16 mouse cellular contexts compared by ENCODE assay signal in the genomic region with DNA sequence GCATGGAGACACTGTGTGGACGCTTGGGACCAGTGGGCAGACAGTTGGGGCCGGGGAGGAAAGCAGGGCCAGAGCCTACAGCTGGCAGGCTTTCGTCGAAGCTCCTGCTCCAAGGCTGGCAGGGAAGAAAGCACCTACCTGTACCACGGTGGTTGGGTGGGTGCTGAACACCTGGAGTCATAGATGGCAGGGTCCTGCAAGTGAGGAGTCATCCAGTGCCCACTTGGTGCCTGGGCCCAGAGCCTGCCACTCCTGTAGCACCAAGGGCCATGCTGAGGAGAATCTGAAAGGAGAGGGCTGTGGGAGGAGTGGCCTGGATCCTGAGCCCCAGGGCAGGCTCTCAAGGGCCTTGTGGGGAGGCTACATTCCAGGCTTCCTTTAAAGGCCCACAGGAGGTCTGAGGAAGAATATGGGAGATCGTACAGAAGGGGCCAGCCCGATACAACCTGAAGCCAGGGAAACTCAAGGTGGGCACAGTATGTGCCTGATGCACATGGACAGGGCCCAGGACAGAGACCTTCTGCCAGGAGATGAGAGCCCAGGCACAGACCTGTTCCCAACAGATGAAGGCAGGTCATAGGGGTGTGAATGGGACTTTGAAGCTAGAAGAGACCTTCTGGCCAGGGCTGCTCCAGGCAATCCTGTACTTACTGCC. TPM values are rescaled to one million over a fixed set of nuclear protein-coding genes. Genes with fewer than 3 reads are reported as not detected.
DNase-seq lines count a peak whose midpoint lies in the region; ATAC-seq and TF ChIP-seq lines count a peak whose summit lies in the region.
"Had no signal": no experiment of that assay in that cellular context is flagged by ENCODE, and none has a peak within 500 bp of the region (broad histone marks: within the 10 kb centered on the region; RNA-seq: fewer than 3 reads in every experiment).

No protein-coding gene starts in this region.

- no peak for ATAC-seq in hindbrain, postnatal 0 days

- H3K4me3 ChIP-seq in hindbrain, postnatal 0 days (ENCODE audit: low read length) = no peak overlapping the region
- H3K4me3 ChIP-seq: heart, embryonic 10.5 days; limb, embryonic 13.5 days; myocyte; stomach, embryonic 15.5 days had no signal

- no peaks in the 10 kb centered on the region for H3K9me3 ChIP-seq in hindbrain, postnatal 0 days (ENCODE audit: low read length)
- H3K9me3 ChIP-seq: heart, embryonic 10.5 days; limb, embryonic 13.5 days; stomach, embryonic 15.5 days had no signal

- no peaks in the 10 kb centered on the region for H3K36me3 ChIP-seq in hindbrain, postnatal 0 days (ENCODE audit: insufficient read depth, low read length)
- H3K36me3 ChIP-seq: heart, embryonic 10.5 days; limb, embryonic 13.5 days; stomach, embryonic 15.5 days had no signal

- 72% methylated on average over 7 of the region's 7 CpGs for WGBS in hindbrain, postnatal 0 days

- H3K27me3 ChIP-seq in hindbrain, postnatal 0 days (ENCODE audit: insufficient read depth, low read length) = no peaks in the 10 kb centered on the region

- H3K4me2 ChIP-seq in hindbrain, postnatal 0 days (ENCODE audit: low read depth, low read length) = peak overlapping the region; percentile 67
- H3K4me2 ChIP-seq: stomach, embryonic 15.5 days had no signal

- intact Hi-C loops in heart, postnatal 14 days (cut with DNase I) = no loop called here

- no peak overlapping the region for H3K9ac ChIP-seq in hindbrain, postnatal 0 days (replicated peaks; ENCODE audit: low read length)
- H3K9ac ChIP-seq: limb, embryonic 13.5 days; liver, embryonic 14.5 days; stomach, embryonic 15.5 days had no signal

- no peak for TF ChIP-seq CTCF in hindbrain, postnatal 0 days (IDR thresholded peaks at IDR 0.05; ENCODE audit: low read depth)

- H3K27ac ChIP-seq in hindbrain, postnatal 0 days = no peak overlapping the region
- H3K27ac ChIP-seq: heart, embryonic 10.5 days; limb, embryonic 13.5 days; liver, embryonic 14.5 days; stomach, embryonic 15.5 days had no signal

- H3K4me1 ChIP-seq in hindbrain, postnatal 0 days (ENCODE audit: insufficient read depth, low read length) = peaks cover 12% of the 10 kb centered on the region

- peak; percentile 84 for DNase-seq in heart, adult 11 months
- DNase-seq in heart, postnatal 14 days = no peak
- DNase-seq in brain, adult 2 months (ENCODE audit: low read depth, low spot score) = peak; percentile 50
- DNase-seq in cerebellum, adult 9-11 months = peak; percentile 76
- no peak for DNase-seq in hindbrain, postnatal 0 days (ENCODE audit: low spot score)
- DNase-seq in urinary bladder, postnatal 4 days (ENCODE audit: low spot score in 2 of 2) = no peak
- no peak for DNase-seq in spleen, adult 18-20 months
- DNase-seq: gastrocnemius, postnatal 25 days; heart, postnatal 10 days; kidney, postnatal 4 days; thymus, adult 2 months had no signal

RNA-seq across cellular contexts. Expression of gene Smarcd3, which starts 1.7 kb away (rescaled TPM):
- total RNA-seq in heart, postnatal 14 days (2021) = 10 to 100 TPM; 59.2 to 60.7 TPM
- 246 and 262 TPM in 2 replicates for total RNA-seq in hindbrain, postnatal 0 days (2014; rRNA removed)
- 114 and 128 TPM in 2 replicates for polyA plus RNA-seq in hindbrain, postnatal 0 days (2015; fragmentation: Nextera tagmentation; extraction: Ambion mirVana)

RNA-seq across cellular contexts. Expression of gene Chpf2, which starts 36.0 kb away (rescaled TPM):
- 10 to 100 TPM; 12.4 to 14.3 TPM for total RNA-seq in heart, postnatal 14 days (2021)
- total RNA-seq in hindbrain, postnatal 0 days (2014; rRNA removed) = 38.3 and 46.2 TPM in 2 replicates
- polyA plus RNA-seq in hindbrain, postnatal 0 days (2015; fragmentation: Nextera tagmentation; extraction: Ambion mirVana) = 25.0 and 26.9 TPM in 2 replicates

RNA-seq across cellular contexts. Expression of gene Abcf2, which starts 45.2 kb away (rescaled TPM):
- 10 to 100 TPM; 44.0 to 45.7 TPM for total RNA-seq in heart, postnatal 14 days (2021)
- total RNA-seq in hindbrain, postnatal 0 days (2014; rRNA removed) = 60.6 and 65.6 TPM in 2 replicates
- polyA plus RNA-seq in hindbrain, postnatal 0 days (2015; fragmentation: Nextera tagmentation; extraction: Ambion mirVana) = 65.4 and 66.5 TPM in 2 replicates

Comparison
In these comparisons a context has a peak if more than half of its experiments do, and no peak if none do; other contexts are left out.
1. DNase-seq: peak in heart, adult 11 months (single experiment), brain, adult 2 months (single experiment) and cerebellum, adult 9-11 months (single experiment); none in heart, postnatal 14 days (0 of 2), hindbrain, postnatal 0 days (single experiment), urinary bladder, postnatal 4 days (0 of 2) and spleen, adult 18-20 months (0 of 2).